Mouse (Mus musculus) thymus, adult 2 months (tissue): ENCODE results near the gene Pnpo.

Experiments
- CTCF ChIP-seq: fragments of 200-500 bp; IDR thresholded peaks from 2 replicates; pipeline ENCODE4 v1.5.1; 2012; ENCODE audit warnings: mild to moderate bottlenecking, control low read depth, low read length, moderate library complexity, borderline replicate concordance; ENCODE audit not compliant: control insufficient read depth, poor library complexity, insufficient read depth; ENCODE audit errors: extremely low read depth
- POLR2A ChIP-seq: fragments of 200-500 bp; IDR thresholded peaks from 2 replicates; pipeline ENCODE4 v1.6.1; 2012; ENCODE audit warnings: mild to moderate bottlenecking, low read length, control low read depth, moderate library complexity; ENCODE audit not compliant: control insufficient read depth, poor library complexity, insufficient read depth; ENCODE audit errors: extremely low read depth

DNA sequence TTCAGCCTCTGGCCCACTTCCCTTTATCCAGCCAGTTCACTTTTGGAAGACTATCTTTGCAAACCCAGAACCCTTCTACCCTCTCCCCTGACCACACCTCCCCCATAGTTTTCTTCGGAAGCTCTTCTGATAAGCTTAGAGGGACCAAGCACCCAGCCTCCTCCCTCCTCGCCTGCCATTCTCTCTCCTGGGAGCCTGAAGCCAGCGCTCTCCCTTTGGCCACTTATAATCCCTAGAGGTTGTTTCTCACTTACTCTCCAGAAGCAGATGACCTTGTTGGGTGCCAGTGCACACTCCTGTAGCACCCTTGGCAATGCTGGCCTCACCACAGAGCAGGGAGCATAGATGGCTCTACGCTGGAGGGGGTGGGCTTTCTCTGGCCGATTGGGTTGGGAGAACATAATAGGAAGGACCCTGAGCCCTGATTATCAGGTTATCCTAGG, 25.5 kb upstream of the Pnpo start:
- TF ChIP-seq POLR2A = no peak
- TF ChIP-seq CTCF = no peak
